Mouse (Mus musculus) intestine, embryonic 14.5 days (tissue): Measurements from ENCODE around the gene Atat1. TPM values are rescaled to one million over a fixed set of nuclear protein-coding genes. Genes with fewer than 3 reads are reported as not detected.

ENCODE experiments used
- ATAC-seq: fragments of 200-750 bp; cut with Nextera tagmentation; replicated peaks from 2 replicates; pipeline ENCODE4 v1.8.0; 2017; ENCODE audit warnings: low read depth, moderate number of reproducible peaks, moderate TSS enrichment, moderate library complexity; ENCODE audit not compliant: low FRiP score, low TSS enrichment
- DNase-seq: peaks from one replicate; pipeline ENCODE4 v3.0.0-alpha.2; 2018; ENCODE audit warnings: low spot score
- H3K27ac ChIP-seq: fragments of 300-500 bp; sonication (generic); 2 replicates; pipeline ENCODE4 v1.5.1; 2014; ENCODE audit warnings: low read depth, mild to moderate bottlenecking, control low read depth
- H3K27me3 ChIP-seq: fragments of 300-500 bp; sonication (generic); replicated peaks from 2 replicates; pipeline ENCODE4 v1.6.1; 2014; ENCODE audit warnings: low read length, control low read depth; ENCODE audit not compliant: control insufficient read depth, insufficient read depth
- H3K36me3 ChIP-seq: fragments of 300-500 bp; sonication (generic); 2 replicates; pipeline ENCODE4 v1.6.1; 2014; ENCODE audit warnings: low read length, control low read depth; ENCODE audit not compliant: control insufficient read depth, insufficient read depth
- H3K4me1 ChIP-seq: fragments of 300-500 bp; sonication (generic); replicated peaks from 2 replicates; pipeline ENCODE4 v1.6.1; 2014; ENCODE audit warnings: low read length, control low read depth, mixed read lengths; ENCODE audit not compliant: control insufficient read depth, insufficient read depth
- H3K4me2 ChIP-seq: fragments of 300-500 bp; sonication (generic); 2 replicates; pipeline ENCODE4 v1.6.1; 2014; ENCODE audit warnings: low read length
- H3K4me3 ChIP-seq: fragments of 300-500 bp; sonication (generic); 2 replicates; pipeline ENCODE4 v1.5.1; 2014; ENCODE audit warnings: low read depth, low read length, control low read depth, mixed read lengths
- H3K9ac ChIP-seq: fragments of 300-500 bp; sonication (generic); 2 replicates; pipeline ENCODE4 v1.6.1; 2014; ENCODE audit warnings: mild to moderate bottlenecking, low read length
- H3K9me3 ChIP-seq: fragments of 300-500 bp; sonication (generic); 2 replicates; pipeline ENCODE4 v1.6.1; 2016; ENCODE audit warnings: low read length, control low read depth; ENCODE audit not compliant: control insufficient read depth
- WGBS: fragments of 180-500 bp; shearing (Covaris S2); extraction: QIAGEN DNeasy Blood & Tissue Kit; methylation state at CpG from one replicate; pipeline ENCODE4 v1.1.7; 2014; 5-methylcytosine and 5-hydroxymethylcytosine counted together
- polyA plus RNA-seq: library from polyadenylated mRNA; unstranded; fragments of >200 nt; fragmentation: Nextera tagmentation; extraction: Ambion mirVana; gene quantifications from 2 replicates; pipeline ENCODE4 v1.2.1, GENCODE M21; 2014

Atat1 gene
- polyA plus RNA-seq, 1 experiment from 2014 or later = 68.5 TPM

DNA sequence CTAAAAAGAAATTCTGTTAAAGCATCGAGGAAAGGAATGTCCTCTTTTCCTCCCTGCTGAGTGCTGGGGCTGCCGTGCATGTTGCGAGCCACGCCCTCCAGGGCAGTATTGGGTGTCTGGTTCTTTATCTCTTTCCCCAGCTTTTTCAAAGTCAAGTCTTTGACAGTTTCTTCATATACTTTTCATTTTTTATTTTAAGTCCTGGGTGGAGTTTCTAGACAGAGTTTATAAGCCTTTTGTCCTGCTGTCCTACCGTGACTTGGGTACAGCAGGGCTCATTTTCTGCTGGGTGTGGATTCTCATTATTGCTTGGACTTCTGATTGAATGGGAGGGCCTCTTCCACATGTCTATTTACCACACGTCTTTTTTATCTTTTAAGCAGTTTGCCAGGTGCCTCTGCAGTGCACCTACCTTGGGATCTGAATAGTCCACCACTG lies 10.0 kb upstream of the Atat1 start:
- H3K4me2 ChIP-seq = peak overlapping the region; percentile 90
- ATAC-seq = no peak
- H3K9ac ChIP-seq = peak overlapping the region; percentile 100
- peak overlapping the region; percentile 60 for H3K4me3 ChIP-seq
- H3K27ac ChIP-seq = peak overlapping the region; percentile 99
- 46% methylated on average over 6 of the region's 6 CpGs for WGBS
- peaks cover 30% of the 10 kb centered on the region for H3K36me3 ChIP-seq
- DNase-seq = no peak
- no peaks in the 10 kb centered on the region for H3K9me3 ChIP-seq
- peaks cover 28% of the 10 kb centered on the region for H3K4me1 ChIP-seq
- H3K27me3 ChIP-seq = no peaks in the 10 kb centered on the region

DNA sequence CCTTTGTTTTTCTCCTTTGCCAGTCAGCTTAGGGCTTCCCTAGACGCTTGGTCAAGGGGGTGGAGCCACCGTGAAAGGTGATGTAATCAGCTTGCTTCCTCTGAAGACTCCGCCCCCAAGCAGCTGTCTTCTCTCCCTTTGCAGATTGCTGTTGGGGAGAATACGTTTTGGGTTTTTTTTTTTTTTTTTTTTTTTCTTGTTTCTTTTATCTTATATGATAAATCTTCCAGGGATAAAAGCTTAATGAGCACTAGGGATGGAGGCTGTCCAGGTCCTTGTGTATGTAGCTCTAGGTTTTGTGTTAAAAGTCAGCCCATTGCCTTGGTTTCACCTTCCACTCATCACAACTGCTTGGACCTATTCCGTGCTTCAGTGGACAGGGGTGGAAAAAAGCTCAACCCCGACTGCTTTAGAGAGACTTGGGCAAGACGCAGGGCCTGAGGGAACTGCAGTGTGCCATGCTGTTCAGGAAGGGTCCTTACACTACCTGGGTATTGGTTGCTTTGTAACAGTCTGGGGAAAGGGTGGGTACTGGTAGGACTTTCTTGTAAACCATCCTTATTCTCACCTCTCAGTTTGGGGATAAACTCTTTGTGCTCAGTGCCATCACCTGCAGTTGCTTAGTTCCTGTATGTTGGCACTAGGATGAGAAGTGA lies 9.3 kb upstream of the Atat1 start:
- H3K4me3 ChIP-seq = peak overlapping the region; percentile 60
- no peaks in the 10 kb centered on the region for H3K9me3 ChIP-seq
- ATAC-seq (peak; percentile 18; the same call in 1 of the 2 replicates), DNase-seq (peak; percentile 91)
- H3K36me3 ChIP-seq = peaks cover 26% of the 10 kb centered on the region
- H3K9ac ChIP-seq = peak overlapping the region; percentile 100
- no peaks in the 10 kb centered on the region for H3K27me3 ChIP-seq
- WGBS = 12% methylated on average over 7 of the region's 7 CpGs
- peak overlapping the region; percentile 99 for H3K27ac ChIP-seq
- peaks cover 28% of the 10 kb centered on the region for H3K4me1 ChIP-seq
- H3K4me2 ChIP-seq = peak overlapping the region; percentile 90

DNA sequence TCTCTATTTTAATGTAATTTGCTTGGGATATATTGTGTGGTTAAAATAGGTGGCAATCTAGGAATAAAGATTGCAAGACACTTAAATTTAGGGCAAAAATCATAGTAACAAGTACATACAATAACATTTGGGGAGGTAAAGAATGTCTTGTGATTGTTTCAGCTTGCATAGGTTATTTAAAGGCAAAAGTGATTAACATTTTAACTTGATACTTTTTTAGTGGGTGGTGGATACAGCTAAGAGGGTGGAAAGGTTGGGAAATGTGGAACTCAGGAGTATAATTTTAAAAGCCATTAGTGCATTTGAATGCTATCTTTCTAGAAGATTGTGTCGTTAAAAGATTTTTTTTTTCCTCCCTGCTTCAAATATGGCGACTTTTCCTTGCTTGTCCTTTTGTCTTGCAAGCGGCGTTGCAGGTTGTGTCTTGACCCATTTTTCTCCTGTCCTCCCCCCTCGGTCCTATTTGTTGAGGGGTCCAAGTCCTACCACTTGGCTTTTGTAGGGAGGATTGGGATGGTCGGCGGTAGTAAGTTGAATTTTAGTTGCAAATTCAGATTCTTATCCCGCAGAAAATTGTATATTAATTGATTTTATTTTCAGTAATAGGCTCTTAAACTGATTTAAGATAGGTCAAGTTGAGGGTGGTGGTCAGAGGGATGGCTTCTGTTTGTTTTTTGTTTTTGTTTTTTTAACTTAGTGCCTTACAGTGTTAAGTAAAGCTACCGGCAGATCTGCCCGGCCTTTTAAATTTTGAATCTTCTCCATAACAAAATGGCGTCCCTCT lies 8.6 kb upstream of the Atat1 start:
- ATAC-seq (no peak), DNase-seq (peak; percentile 86)
- no peaks in the 10 kb centered on the region for H3K9me3 ChIP-seq
- peaks cover 26% of the 10 kb centered on the region for H3K36me3 ChIP-seq
- peak overlapping the region; percentile 60 for H3K4me3 ChIP-seq
- peaks cover 28% of the 10 kb centered on the region for H3K4me1 ChIP-seq
- H3K27ac ChIP-seq = peak overlapping the region; percentile 99
- peak overlapping the region; percentile 90 for H3K4me2 ChIP-seq
- no peaks in the 10 kb centered on the region for H3K27me3 ChIP-seq
- 0% methylated on average over 11 of the region's 11 CpGs for WGBS
- peak overlapping the region; percentile 100 for H3K9ac ChIP-seq

DNA sequence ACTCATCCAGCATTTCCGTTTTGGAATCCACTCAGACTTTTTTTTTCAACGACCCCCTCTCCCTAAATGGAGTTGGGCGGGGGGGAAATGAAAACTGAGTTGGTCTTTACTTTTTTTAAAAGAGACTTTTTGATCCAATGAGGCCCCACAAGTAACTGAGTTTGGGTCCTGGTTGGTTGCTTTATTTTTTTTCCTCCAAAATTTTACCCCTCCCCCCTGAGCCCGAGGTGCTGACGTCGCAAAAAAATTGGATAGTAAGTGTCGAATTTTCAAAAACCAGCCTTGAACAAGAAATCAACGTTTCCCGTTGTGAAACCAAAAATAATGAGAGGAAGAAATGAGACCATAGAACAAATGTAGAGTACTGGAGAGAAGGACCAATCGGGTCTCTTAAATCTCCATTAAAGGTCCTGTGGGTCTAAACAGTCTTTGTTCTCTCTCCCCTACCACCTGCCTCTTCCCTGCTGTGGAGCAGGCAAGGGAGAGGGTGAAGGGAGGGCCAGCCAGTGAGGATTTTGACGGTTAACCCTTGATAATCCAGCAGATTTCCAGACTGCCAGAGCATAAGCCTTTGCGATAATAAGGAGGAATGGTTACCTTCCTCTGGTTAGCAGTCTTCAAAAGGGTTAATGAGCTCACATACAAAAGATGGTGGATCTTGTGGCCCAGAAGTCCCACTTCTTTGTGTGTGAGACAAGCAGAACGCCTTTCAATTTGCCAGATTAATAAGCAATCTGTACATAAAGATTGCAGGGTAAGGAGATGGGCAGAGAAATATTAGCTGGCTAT lies 7.8 kb upstream of the Atat1 start:
- no peaks in the 10 kb centered on the region for H3K27me3 ChIP-seq
- H3K4me1 ChIP-seq = peaks cover 28% of the 10 kb centered on the region
- peak overlapping the region; percentile 60 for H3K4me3 ChIP-seq
- peak overlapping the region; percentile 100 for H3K9ac ChIP-seq
- peak overlapping the region; percentile 99 for H3K27ac ChIP-seq
- WGBS = under 1% methylated on average over 13 of the region's 13 CpGs
- no peak for ATAC-seq
- peak overlapping the region; percentile 90 for H3K4me2 ChIP-seq
- peak; percentile 79 for DNase-seq
- H3K9me3 ChIP-seq = no peaks in the 10 kb centered on the region
- H3K36me3 ChIP-seq = peaks cover 26% of the 10 kb centered on the region

DNA sequence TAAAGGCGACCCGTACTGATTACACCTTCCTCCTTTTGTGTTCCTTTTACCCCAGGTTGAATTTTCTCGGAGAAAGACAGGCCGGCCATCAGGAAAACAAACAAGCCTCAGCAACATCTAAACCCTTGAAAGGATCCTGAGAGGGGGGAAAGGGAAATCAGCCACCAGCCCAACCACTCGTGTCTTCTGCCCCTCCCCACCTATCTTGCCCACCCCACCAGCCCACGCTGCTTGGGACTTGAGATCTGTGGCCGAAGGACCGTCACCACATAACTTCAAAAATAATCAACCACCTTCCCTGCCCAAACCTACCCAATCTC lies 7.2 kb upstream of the Atat1 start:
- H3K4me1 ChIP-seq = peaks cover 28% of the 10 kb centered on the region
- DNase-seq = no peak

DNA sequence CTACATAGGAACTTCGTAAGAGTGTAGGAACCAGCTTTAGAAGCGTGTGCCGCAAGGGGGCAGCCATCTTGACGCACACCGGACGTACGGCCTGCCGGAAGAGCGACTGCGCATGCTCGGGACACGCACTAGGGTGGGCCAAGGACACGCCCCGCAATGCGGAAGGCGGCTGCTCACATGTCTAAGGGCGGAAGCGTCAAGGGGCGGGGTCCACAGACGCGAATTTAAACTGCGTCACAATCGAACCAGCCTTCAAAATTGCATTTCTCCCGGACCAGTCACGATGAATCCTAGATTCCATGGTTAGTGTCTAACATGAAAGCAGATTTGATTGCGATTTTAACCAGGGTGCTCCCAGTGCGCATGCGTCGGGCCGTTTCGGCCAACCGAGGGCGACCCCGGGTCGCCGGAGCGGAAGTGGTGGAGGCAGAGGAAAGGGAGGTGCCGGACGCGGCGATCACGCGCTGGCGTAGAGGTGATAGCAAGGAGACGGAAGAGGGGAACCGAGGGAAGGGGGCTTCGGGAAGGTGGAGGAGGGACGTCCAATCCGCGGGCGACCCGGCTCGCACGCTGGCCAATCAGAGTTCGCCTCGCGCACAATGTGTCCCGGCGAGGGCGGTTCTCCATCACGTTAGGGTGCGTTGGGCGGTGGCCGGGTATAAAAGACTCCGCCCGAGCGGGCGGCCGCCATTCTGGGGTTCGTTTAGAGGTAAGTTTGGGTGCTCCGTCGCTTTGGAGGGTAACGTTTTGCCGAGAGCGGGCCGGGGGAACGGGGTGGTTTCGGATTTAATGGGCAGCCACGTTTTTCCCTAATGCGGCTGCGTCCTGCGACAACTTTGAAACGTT lies 6.6 kb upstream of the Atat1 start, which contains the start of the genes Mrps18b and Ppp1r10:
TSS of gene Mrps18b (minus strand) at position 93 of the 846 bp plus-strand sequence.
TSS of gene Ppp1r10 (plus strand) at position 138 of the 846 bp plus-strand sequence.
- Histone ChIP-seq H3K27ac (peak within 1 kb of the TSS; percentile 99), H3K9ac (peak within 1 kb of the TSS; percentile 100), H3K4me3 (peak within 1 kb of the TSS; percentile 60), H3K27me3 (no peaks in the 10 kb centered on the region), H3K4me2 (peak within 1 kb of the TSS; percentile 90), H3K4me1 (peaks cover 28% of the 10 kb centered on the region), H3K9me3 (no peaks in the 10 kb centered on the region), H3K36me3 (peaks cover 37% of the 10 kb centered on the region)
- ATAC-seq (peak; percentile 91), DNase-seq (peak; percentile 98)
- under 1% methylated on average over 83 of the region's 83 CpGs for WGBS

More for the DNA sequence above, 7.2 kb upstream of the Atat1 start:
- H3K27me3 ChIP-seq = no peaks in the 10 kb centered on the region
- peaks cover 31% of the 10 kb centered on the region for H3K36me3 ChIP-seq
- no peak for ATAC-seq
- peak overlapping the region; percentile 90 for H3K4me2 ChIP-seq
- H3K27ac ChIP-seq = peak overlapping the region; percentile 99
- H3K9ac ChIP-seq = peak overlapping the region; percentile 100
- WGBS = 0% methylated on average over 8 of the region's 8 CpGs
- H3K4me3 ChIP-seq = peak overlapping the region; percentile 60
- no peaks in the 10 kb centered on the region for H3K9me3 ChIP-seq

- ATAC-seq (no peak), DNase-seq (peak; percentile 59)
- Histone ChIP-seq H3K36me3 (peaks cover 44% of the 10 kb centered on the region), H3K4me3 (peak overlapping the region; percentile 60), H3K27ac (peak overlapping the region; percentile 99), H3K27me3 (no peaks in the 10 kb centered on the region), H3K4me1 (peaks cover 22% of the 10 kb centered on the region), H3K9ac (peak overlapping the region; percentile 100), H3K4me2 (peak overlapping the region; percentile 72), H3K9me3 (no peaks in the 10 kb centered on the region)
- 2% methylated on average over 28 of the region's 28 CpGs for WGBS
Observed at GRCm38 (mm10) chr17:35915538-35916296, 5.8 kb upstream of the Atat1 start.
